Mouse (Mus musculus) heart, embryonic 12.5 days (tissue): ENCODE measurements at regions not wholly inside any gene's neighbourhood (a gene's known extent, or its start where the extent isn't known, plus 50 kb on each side); places are given as distances from the start of the nearest gene placed in this dataset.

ENCODE experiments used
- ATAC-seq: fragments of 200-750 bp; cut with Nextera tagmentation; 2 replicates; pipeline ENCODE4 v1.8.0; 2017; ENCODE audit warnings: moderate TSS enrichment, moderate library complexity; ENCODE audit not compliant: insufficient number of reproducible peaks, low FRiP score
- H3K27ac ChIP-seq: fragments of 300-500 bp; sonication (generic); 2 replicates; pipeline ENCODE4 v1.5.1; 2016; ENCODE audit warnings: mild to moderate bottlenecking, moderate library complexity; ENCODE audit not compliant: poor library complexity, severe bottlenecking
- H3K27me3 ChIP-seq: fragments of 300-500 bp; sonication (generic); replicated peaks from 2 replicates; pipeline ENCODE4 v1.6.1; 2016; ENCODE audit warnings: mild to moderate bottlenecking, moderate library complexity
- H3K36me3 ChIP-seq: fragments of 300-500 bp; sonication (generic); 2 replicates; pipeline ENCODE4 v1.6.1; 2016; ENCODE audit warnings: mild to moderate bottlenecking, moderate library complexity
- H3K4me1 ChIP-seq: fragments of 300-500 bp; sonication (generic); replicated peaks from 2 replicates; pipeline ENCODE4 v1.6.1; 2016; ENCODE audit warnings: mild to moderate bottlenecking
- H3K4me2 ChIP-seq: fragments of 300-500 bp; sonication (generic); 2 replicates; pipeline ENCODE4 v1.6.1; 2016; ENCODE audit warnings: mild to moderate bottlenecking, moderate library complexity
- H3K4me3 ChIP-seq: fragments of 300-500 bp; sonication (generic); 2 replicates; pipeline ENCODE4 v1.5.1; 2016; ENCODE audit warnings: mild to moderate bottlenecking
- H3K9ac ChIP-seq: fragments of 300-500 bp; sonication (generic); 2 replicates; pipeline ENCODE4 v1.6.1; 2016; ENCODE audit warnings: mild to moderate bottlenecking, moderate library complexity
- H3K9me3 ChIP-seq: fragments of 300-500 bp; sonication (generic); replicated peaks from 2 replicates; pipeline ENCODE4 v1.6.1; 2016; ENCODE audit warnings: mild to moderate bottlenecking, moderate library complexity
- WGBS: fragments of 180-500 bp; shearing (Covaris S2); methylation state at CpG from one replicate; pipeline ENCODE4 v1.1.7; 2016; 5-methylcytosine and 5-hydroxymethylcytosine counted together

GRCm38 (mm10) chr1:51530191-51530926 is 52.1 kb upstream of the Nabp1 start:
- no peaks in the 10 kb centered on the region for H3K27me3 ChIP-seq
- H3K36me3 ChIP-seq = no peaks in the 10 kb centered on the region
- H3K27ac ChIP-seq = no peak overlapping the region
- H3K4me2 ChIP-seq = no peak overlapping the region
- H3K9me3 ChIP-seq = no peaks in the 10 kb centered on the region
- H3K9ac ChIP-seq = no peak overlapping the region
- no peak overlapping the region for H3K4me3 ChIP-seq
- 68% methylated on average over 9 of the region's 9 CpGs for WGBS
- H3K4me1 ChIP-seq = peaks cover 17% of the 10 kb centered on the region
- no peak for ATAC-seq

DNA sequence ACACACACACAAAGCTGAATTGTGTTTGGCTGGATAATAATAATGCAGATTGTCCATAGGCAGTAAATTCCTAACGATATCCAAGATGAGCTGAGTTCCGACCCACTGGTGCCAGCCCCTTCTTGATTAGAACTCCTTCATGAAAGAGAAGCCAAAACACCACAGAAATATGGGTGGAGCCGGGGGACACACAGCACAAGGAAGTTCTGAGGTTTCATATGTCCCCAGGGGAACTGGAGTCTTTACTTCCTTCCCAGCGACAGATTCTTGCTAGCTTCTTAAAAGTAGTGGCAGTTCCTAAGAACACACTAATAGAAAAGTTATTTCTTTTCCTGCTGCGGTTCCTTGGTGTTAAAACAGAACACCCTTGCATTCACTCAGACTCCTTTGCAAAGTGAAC is 51.4 kb upstream of the Nabp1 start:
- H3K27me3 ChIP-seq = no peaks in the 10 kb centered on the region
- ATAC-seq = no peak
- no peaks in the 10 kb centered on the region for H3K9me3 ChIP-seq
- H3K27ac ChIP-seq = no peak overlapping the region
- peaks cover 17% of the 10 kb centered on the region for H3K4me1 ChIP-seq
- no peak overlapping the region for H3K4me3 ChIP-seq
- H3K36me3 ChIP-seq = no peaks in the 10 kb centered on the region
- no peak overlapping the region for H3K4me2 ChIP-seq
- 67% methylated on average over 5 of the region's 5 CpGs for WGBS
- H3K9ac ChIP-seq = no peak overlapping the region

- Histone ChIP-seq H3K4me1 (peaks cover 17% of the 10 kb centered on the region), H3K27ac (no peak overlapping the region), H3K4me3 (no peak overlapping the region), H3K9ac (no peak overlapping the region), H3K36me3 (no peaks in the 10 kb centered on the region), H3K27me3 (no peaks in the 10 kb centered on the region), H3K9me3 (no peaks in the 10 kb centered on the region), H3K4me2 (no peak overlapping the region)
- ATAC-seq = no peak
- WGBS = 70% methylated on average over 1 of the region's 1 CpGs
Observed at GRCm38 (mm10) chr1:51528671-51529070, 50.4 kb upstream of the Nabp1 start.
